12 mouse cellular contexts compared by ENCODE assay signal in the genomic region with DNA sequence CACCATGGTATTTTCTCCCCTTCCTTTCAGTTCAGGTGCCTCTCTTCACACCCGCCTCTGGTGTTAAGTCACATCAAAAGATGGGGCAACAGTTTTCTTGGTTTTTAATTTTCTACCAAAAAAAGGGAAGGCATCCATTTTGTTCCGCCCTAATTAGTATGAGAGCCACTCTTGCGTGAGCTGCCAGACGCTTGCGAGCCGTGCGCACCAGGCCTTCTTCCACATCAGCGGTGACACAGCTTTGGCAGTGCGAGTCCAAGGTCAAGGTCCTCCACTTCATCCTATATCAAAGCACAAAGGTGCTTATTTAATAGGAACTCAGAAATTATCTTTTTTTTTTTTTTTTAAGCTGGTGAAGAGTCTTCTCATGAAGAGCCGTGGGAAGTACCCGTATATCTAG.
"Had no signal": no experiment of that assay in that cellular context is flagged by ENCODE, and none has a peak within 500 bp of the region (broad histone marks: within the 10 kb centered on the region; RNA-seq: fewer than 3 reads in every experiment).

No protein-coding gene starts in this region.

- DNase-seq: lung, adult 18-20 months; lung, embryonic 14.5 days; lung, postnatal 10 days; lung, postnatal 4 days; midbrain, embryonic 14.5 days; right cerebral cortex, adult 18-20 months; right cerebral cortex, postnatal 25 days; right cerebral cortex, postnatal 4 days; spleen, adult 18-20 months; thymus, adult 18-20 months; thymus, postnatal 14 days; thymus, postnatal 36 days had no signal
